ENCODE assay signal across 9 mouse cellular contexts in genomic region chr15:11971854-11972420, GRCm38 (mm10). TPM values are rescaled to one million over a fixed set of nuclear protein-coding genes. Genes with fewer than 3 reads are reported as not detected.
DNase-seq lines count a peak whose midpoint lies in the region; ATAC-seq and TF ChIP-seq lines count a peak whose summit lies in the region.
"Had no signal": no experiment of that assay in that cellular context is flagged by ENCODE, and none has a peak within 500 bp of the region (broad histone marks: within the 10 kb centered on the region; RNA-seq: fewer than 3 reads in every experiment).

No protein-coding gene starts in this region.

- peaks cover 3% of the 10 kb centered on the region; the same call in 1 of the 2 replicates for H3K27me3 ChIP-seq in G1E (ENCODE audit: insufficient read depth, low read length)
- H3K27me3 ChIP-seq in forebrain, postnatal 0 days (ENCODE audit: insufficient read depth, low read length): no peaks in the 10 kb centered on the region
- no peaks in the 10 kb centered on the region for H3K27me3 ChIP-seq in lung, postnatal 0 days (replicated peaks; ENCODE audit: insufficient read depth, low read length)
- no peaks in the 10 kb centered on the region for H3K27me3 ChIP-seq in thymus, adult 2 months (ENCODE audit: control insufficient read depth, insufficient read depth, low read length)
- H3K27me3 ChIP-seq: limb, embryonic 15.5 days had no signal

- no peak overlapping the region for H3K4me2 ChIP-seq in forebrain, postnatal 0 days (ENCODE audit: low read depth)
- H3K4me2 ChIP-seq in lung, postnatal 0 days (replicated peaks; ENCODE audit: low read depth, low read length): no peak overlapping the region
- H3K4me2 ChIP-seq: limb, embryonic 15.5 days had no signal

- H3K4me3 ChIP-seq in G1E (ENCODE audit: low read depth, low read length): no peak overlapping the region
- H3K4me3 ChIP-seq in forebrain, postnatal 0 days (ENCODE audit: low read depth, low read length): no peak overlapping the region
- no peak overlapping the region for H3K4me3 ChIP-seq in layer of hippocampus, adult 2 months
- H3K4me3 ChIP-seq in lung, postnatal 0 days (ENCODE audit: low read depth, low read length): no peak overlapping the region
- no peak overlapping the region for H3K4me3 ChIP-seq in thymus, adult 2 months (ENCODE audit: control insufficient read depth, insufficient read depth, low read length)
- H3K4me3 ChIP-seq: limb, embryonic 15.5 days had no signal

- TF ChIP-seq CTCF in G1E (IDR thresholded peaks at IDR 0.05; ENCODE audit: low read depth, low read length): peak; percentile 95
- peak; percentile 98 for TF ChIP-seq CTCF in forebrain, postnatal 0 days (IDR thresholded peaks at IDR 0.05; ENCODE audit: low read depth)
- peak; percentile 91 for TF ChIP-seq CTCF in layer of hippocampus, adult 2 months (conservative IDR thresholded peaks at IDR 0.05)
- peak; percentile 99 for TF ChIP-seq CTCF in lung, postnatal 0 days (IDR thresholded peaks at IDR 0.05)
- peak; percentile 92 for TF ChIP-seq CTCF in thymus, adult 2 months (IDR thresholded peaks at IDR 0.05; ENCODE audit: borderline replicate concordance, control insufficient read depth, extremely low read depth, insufficient read depth, low read length, poor library complexity)

- no peaks in the 10 kb centered on the region for H3K4me1 ChIP-seq in G1E (ENCODE audit: insufficient read depth, low read depth, low read length)
- H3K4me1 ChIP-seq in forebrain, postnatal 0 days (ENCODE audit: insufficient read depth): no peaks in the 10 kb centered on the region
- H3K4me1 ChIP-seq in lung, postnatal 0 days (ENCODE audit: insufficient read depth, low read depth, low read length): no peaks in the 10 kb centered on the region
- H3K4me1 ChIP-seq in thymus, adult 2 months (replicated peaks; ENCODE audit: control insufficient read depth, insufficient read depth, low read length): no peaks in the 10 kb centered on the region
- H3K4me1 ChIP-seq: limb, embryonic 15.5 days had no signal

- peak; percentile 63 for DNase-seq in G1E (ENCODE audit: low spot score)
- DNase-seq in cerebellum, adult 11-12 months: peak; percentile 57
- DNase-seq in forebrain, postnatal 0 days: peak; percentile 81
- DNase-seq in heart, postnatal 4 days: peak; percentile 88
- peak; percentile 68 to 87 for DNase-seq in layer of hippocampus, adult 2 months (ENCODE audit: low spot score in 2 of 2)
- DNase-seq in lung, postnatal 0 days (ENCODE audit: low spot score): peak; percentile 91
- peak; percentile 52 for DNase-seq in ovary, postnatal 10 days (ENCODE audit: low spot score)
- peak; percentile 84 for DNase-seq in thymus, adult 2 months

- no peak overlapping the region for H3K27ac ChIP-seq in forebrain, postnatal 0 days (ENCODE audit: low read depth, low read length)
- no peak overlapping the region for H3K27ac ChIP-seq in layer of hippocampus, adult 2 months
- no peak overlapping the region for H3K27ac ChIP-seq in lung, postnatal 0 days (ENCODE audit: low read length)
- no peak overlapping the region for H3K27ac ChIP-seq in thymus, adult 2 months (ENCODE audit: control insufficient read depth, insufficient read depth, low read length)
- H3K27ac ChIP-seq: limb, embryonic 15.5 days had no signal

- ATAC-seq in G1E (ENCODE audit: extremely low read depth, insufficient number of reproducible peaks, low FRiP score, poor library complexity, severe bottlenecking): peak; percentile 68
- peak; percentile 89 for ATAC-seq in forebrain, postnatal 0 days
- ATAC-seq in lung, postnatal 0 days: peak; percentile 89

- no peak for TF ChIP-seq EP300 in lung, postnatal 0 days (IDR thresholded peaks at IDR 0.05)

- no peak for TF ChIP-seq POLR2A in thymus, adult 2 months (IDR thresholded peaks at IDR 0.05; ENCODE audit: control insufficient read depth, extremely low read depth, insufficient read depth, low read length, poor library complexity)

- H3K9me3 ChIP-seq in G1E (replicated peaks): no peaks in the 10 kb centered on the region
- H3K9me3 ChIP-seq in forebrain, postnatal 0 days (ENCODE audit: low read length): no peaks in the 10 kb centered on the region
- H3K9me3 ChIP-seq in lung, postnatal 0 days (ENCODE audit: low read length): no peaks in the 10 kb centered on the region
- H3K9me3 ChIP-seq: limb, embryonic 15.5 days had no signal

- WGBS in forebrain, postnatal 0 days: 23% methylated on average over 13 of the region's 13 CpGs
- 19% methylated on average over 13 of the region's 13 CpGs for WGBS in lung, postnatal 0 days
- WGBS in thymus, adult 2 months: 14% methylated on average over 13 of the region's 13 CpGs

- no peak overlapping the region for H3K9ac ChIP-seq in forebrain, postnatal 0 days
- no peak overlapping the region for H3K9ac ChIP-seq in lung, postnatal 0 days (replicated peaks; ENCODE audit: low read depth)
- H3K9ac ChIP-seq: limb, embryonic 15.5 days had no signal

- peaks cover 27% of the 10 kb centered on the region for H3K36me3 ChIP-seq in G1E (replicated peaks)
- no peaks in the 10 kb centered on the region for H3K36me3 ChIP-seq in forebrain, postnatal 0 days (ENCODE audit: insufficient read depth)
- no peaks in the 10 kb centered on the region for H3K36me3 ChIP-seq in lung, postnatal 0 days (ENCODE audit: insufficient read depth, low read length)
- no peaks in the 10 kb centered on the region for H3K36me3 ChIP-seq in thymus, adult 2 months (ENCODE audit: control insufficient read depth, insufficient read depth, low read length)

RNA-seq across cellular contexts. Expression of gene Sub1, which starts 24.8 kb away (rescaled TPM):
- total RNA-seq in G1E (2014; fragmentation: Nextera tagmentation): 308 and 383 TPM in 2 replicates
- total RNA-seq in G1E (2017): 661 and 945 TPM in 2 replicates
- polyA plus RNA-seq in G1E (2012): 26.1 and 28.4 TPM in 2 replicates
- 187 TPM in 2 replicates for total RNA-seq in forebrain, postnatal 0 days (2014; rRNA removed)
- 618 and 740 TPM in 2 replicates for polyA plus RNA-seq in forebrain, postnatal 0 days (2015; fragmentation: Nextera tagmentation; extraction: Ambion mirVana)
- total RNA-seq in heart, postnatal 4 days (2021): 100 to 1,000 TPM; 183 to 198 TPM
- 100 to 1,000 TPM; 303 to 321 TPM for total RNA-seq in layer of hippocampus, adult 2 months (2021)
- 608 and 620 TPM in 2 replicates for polyA plus RNA-seq in lung, postnatal 0 days (2015; fragmentation: Nextera tagmentation; extraction: Ambion mirVana)
- polyA plus RNA-seq in thymus, adult 2 months (2012; rRNA removed): 12.7 and 12.9 TPM in 2 replicates
